Mouse (Mus musculus) forebrain, embryonic 16.5 days (tissue): ENCODE measurements around the gene Aox1. TPM values are rescaled to one million over a fixed set of nuclear protein-coding genes. Genes with fewer than 3 reads are reported as not detected.
A peak's percentile ranks its signal among the peaks of the same experiment; 100 is the strongest.

Experiments
- ATAC-seq: fragments of 200-750 bp; cut with Nextera tagmentation; 2 replicates; pipeline ENCODE4 v1.8.0; 2017; ENCODE audit warnings: mild to moderate bottlenecking, moderate library complexity
- H3K27ac ChIP-seq: fragments of 300-500 bp; sonication (generic); 2 replicates; pipeline ENCODE4 v1.5.1; 2014; ENCODE audit warnings: low read length, control low read depth
- H3K27me3 ChIP-seq: fragments of 300-500 bp; sonication (generic); replicated peaks from 2 replicates; pipeline ENCODE4 v1.6.1; 2014; ENCODE audit warnings: low read length; ENCODE audit not compliant: control insufficient read depth, insufficient read depth
- H3K36me3 ChIP-seq: fragments of 300-500 bp; sonication (generic); 2 replicates; pipeline ENCODE4 v1.6.1; 2014; ENCODE audit not compliant: control insufficient read depth, insufficient read depth
- H3K4me1 ChIP-seq: fragments of 300-500 bp; sonication (generic); replicated peaks from 2 replicates; pipeline ENCODE4 v1.6.1; 2014; ENCODE audit warnings: low read length; ENCODE audit not compliant: control insufficient read depth, insufficient read depth
- H3K4me2 ChIP-seq: fragments of 300-500 bp; sonication (generic); 2 replicates; pipeline ENCODE4 v1.6.1; 2014; ENCODE audit warnings: mild to moderate bottlenecking, low read length, control low read depth
- H3K4me3 ChIP-seq: fragments of 300-500 bp; sonication (generic); replicated peaks from 2 replicates; pipeline ENCODE4 v1.5.1; 2014; ENCODE audit warnings: mild to moderate bottlenecking, low read length, control low read depth
- H3K9ac ChIP-seq: fragments of 300-500 bp; sonication (generic); replicated peaks from 2 replicates; pipeline ENCODE4 v1.6.1; 2014; ENCODE audit warnings: low read depth, low read length, control low read depth
- H3K9me3 ChIP-seq: fragments of 300-500 bp; sonication (generic); 2 replicates; pipeline ENCODE4 v1.6.1; 2016; ENCODE audit warnings: low read length; ENCODE audit not compliant: control insufficient read depth
- WGBS: fragments of 180-500 bp; shearing (Covaris S2); extraction: QIAGEN DNeasy Blood & Tissue Kit; methylation state at CpG from one replicate; pipeline ENCODE4 v1.1.7; 2014; 5-methylcytosine and 5-hydroxymethylcytosine counted together
- polyA plus RNA-seq: library from polyadenylated mRNA; unstranded; fragments of >200 nt; fragmentation: Nextera tagmentation; extraction: Ambion mirVana; gene quantifications from 2 replicates; pipeline ENCODE4 v1.2.1, GENCODE M21; 2015

Aox1 gene
- polyA plus RNA-seq, 1 experiment from 2014 or later, result 0.37 TPM

GRCm38 (mm10) chr1:58091992-58092560, 62.3 kb downstream of the Aox1 start:
- Histone ChIP-seq H3K36me3 (no peaks in the 10 kb centered on the region), H3K4me2 (no peak overlapping the region), H3K9ac (no peak overlapping the region), H3K4me3 (no peak overlapping the region), H3K27ac (no peak overlapping the region), H3K4me1 (no peaks in the 10 kb centered on the region), H3K27me3 (no peaks in the 10 kb centered on the region), H3K9me3 (no peaks in the 10 kb centered on the region)
- no peak for ATAC-seq
- WGBS, result 73% methylated on average over 2 of the region's 2 CpGs

GRCm38 (mm10) chr1:58097338-58097737, 67.6 kb downstream of the Aox1 start:
- no peak overlapping the region for H3K9ac ChIP-seq
- WGBS, result 94% methylated on average over 6 of the region's 6 CpGs
- H3K9me3 ChIP-seq, result no peaks in the 10 kb centered on the region
- ATAC-seq, result no peak
- H3K27me3 ChIP-seq, result no peaks in the 10 kb centered on the region
- no peak overlapping the region for H3K4me3 ChIP-seq
- H3K4me1 ChIP-seq, result no peaks in the 10 kb centered on the region
- no peaks in the 10 kb centered on the region for H3K36me3 ChIP-seq
- no peak overlapping the region for H3K27ac ChIP-seq
- H3K4me2 ChIP-seq, result no peak overlapping the region

- Histone ChIP-seq H3K9ac (no peak overlapping the region), H3K4me1 (no peaks in the 10 kb centered on the region), H3K4me2 (no peak overlapping the region), H3K36me3 (no peaks in the 10 kb centered on the region), H3K27ac (no peak overlapping the region), H3K9me3 (no peaks in the 10 kb centered on the region), H3K27me3 (no peaks in the 10 kb centered on the region), H3K4me3 (no peak overlapping the region)
- ATAC-seq, result no peak
Observed at GRCm38 (mm10) chr1:58099119-58099518, 69.4 kb downstream of the Aox1 start.

- H3K27me3 ChIP-seq, result no peaks in the 10 kb centered on the region
- H3K4me3 ChIP-seq, result no peak overlapping the region
- no peak overlapping the region for H3K9ac ChIP-seq
- H3K27ac ChIP-seq, result no peak overlapping the region
- H3K4me1 ChIP-seq, result no peaks in the 10 kb centered on the region
- no peaks in the 10 kb centered on the region for H3K9me3 ChIP-seq
- H3K4me2 ChIP-seq, result no peak overlapping the region
- no peaks in the 10 kb centered on the region for H3K36me3 ChIP-seq
- WGBS, result 68% methylated on average over 2 of the region's 2 CpGs
- ATAC-seq, result no peak
Observed at GRCm38 (mm10) chr1:58101531-58102146, 71.9 kb downstream of the Aox1 start.

- Histone ChIP-seq H3K27ac (no peak overlapping the region), H3K4me2 (no peak overlapping the region), H3K27me3 (no peaks in the 10 kb centered on the region), H3K36me3 (no peaks in the 10 kb centered on the region), H3K9me3 (no peaks in the 10 kb centered on the region), H3K4me3 (no peak overlapping the region), H3K9ac (no peak overlapping the region), H3K4me1 (no peaks in the 10 kb centered on the region)
- 73% methylated on average over 7 of the region's 7 CpGs for WGBS
- ATAC-seq, result no peak
Observed at GRCm38 (mm10) chr1:58102494-58102893, 72.8 kb downstream of the Aox1 start.

- Histone ChIP-seq H3K4me3 (no peak overlapping the region), H3K27me3 (no peaks in the 10 kb centered on the region), H3K27ac (no peak overlapping the region), H3K9ac (no peak overlapping the region), H3K9me3 (no peaks in the 10 kb centered on the region), H3K4me2 (no peak overlapping the region), H3K36me3 (no peaks in the 10 kb centered on the region), H3K4me1 (no peaks in the 10 kb centered on the region)
- 88% methylated on average over 6 of the region's 6 CpGs for WGBS
- no peak for ATAC-seq
Observed at GRCm38 (mm10) chr1:58105685-58106084, 76.0 kb downstream of the Aox1 start.

- H3K9ac ChIP-seq, result no peak overlapping the region
- no peak overlapping the region for H3K4me3 ChIP-seq
- H3K4me2 ChIP-seq, result no peak overlapping the region
- no peak for ATAC-seq
- WGBS, result 87% methylated on average over 2 of the region's 2 CpGs
- no peak overlapping the region for H3K27ac ChIP-seq
- H3K4me1 ChIP-seq, result no peaks in the 10 kb centered on the region
- no peaks in the 10 kb centered on the region for H3K27me3 ChIP-seq
- H3K9me3 ChIP-seq, result no peaks in the 10 kb centered on the region
- no peaks in the 10 kb centered on the region for H3K36me3 ChIP-seq
Observed at GRCm38 (mm10) chr1:58107066-58107465, 77.3 kb downstream of the Aox1 start.

GRCm38 (mm10) chr1:58110241-58110640, 80.5 kb downstream of the Aox1 start:
- WGBS, result 92% methylated on average over 5 of the region's 5 CpGs
- no peaks in the 10 kb centered on the region for H3K27me3 ChIP-seq
- no peak overlapping the region for H3K27ac ChIP-seq
- no peaks in the 10 kb centered on the region for H3K9me3 ChIP-seq
- H3K36me3 ChIP-seq, result no peaks in the 10 kb centered on the region
- H3K9ac ChIP-seq, result no peak overlapping the region
- no peaks in the 10 kb centered on the region for H3K4me1 ChIP-seq
- H3K4me3 ChIP-seq, result no peak overlapping the region
- H3K4me2 ChIP-seq, result no peak overlapping the region
- ATAC-seq, result no peak

GRCm38 (mm10) chr1:58111315-58111714, 81.6 kb downstream of the Aox1 start:
- H3K9ac ChIP-seq, result no peak overlapping the region
- no peaks in the 10 kb centered on the region for H3K36me3 ChIP-seq
- H3K4me3 ChIP-seq, result no peak overlapping the region
- WGBS, result 68% methylated on average over 4 of the region's 4 CpGs
- H3K27ac ChIP-seq, result no peak overlapping the region
- no peak overlapping the region for H3K4me2 ChIP-seq
- no peaks in the 10 kb centered on the region for H3K9me3 ChIP-seq
- no peaks in the 10 kb centered on the region for H3K4me1 ChIP-seq
- no peak for ATAC-seq
- no peaks in the 10 kb centered on the region for H3K27me3 ChIP-seq

GRCm38 (mm10) chr1:58112880-58113279, 83.1 kb downstream of the Aox1 start, which contains the start of gene Aox3:
TSS of gene Aox3 (plus strand) at chr1:58113130.
- 13% methylated on average over 11 of the region's 11 CpGs for WGBS
- peak; percentile 81 for ATAC-seq
- H3K4me3 ChIP-seq, result no peak within 1 kb of the TSS

More at GRCm38 (mm10) chr1:58112880-58113279, 83.1 kb downstream of the Aox1 start, which contains the start of gene Aox3:
- Histone ChIP-seq H3K27me3 (no peaks in the 10 kb centered on the region), H3K36me3 (no peaks in the 10 kb centered on the region), H3K9me3 (no peaks in the 10 kb centered on the region), H3K27ac (no peak within 1 kb of the TSS), H3K4me1 (no peaks in the 10 kb centered on the region), H3K9ac (no peak within 1 kb of the TSS), H3K4me2 (peak within 1 kb of the TSS; percentile 15; the same call in 1 of the 2 replicates)
